Mouse (Mus musculus) embryo, embryonic 9.5 days (tissue): ENCODE results near the gene Gm34653.
"Not testable (repeated sequence)": the region's sequence is repeated elsewhere in the genome, so short reads cannot be mapped to it uniquely, and the experiment has no call there.

Experiments used
- DNase-seq: peaks from one replicate; pipeline ENCODE4 v3.0.0-alpha.2; 2017; ENCODE audit errors: extremely low spot score

Gm34653 gene

DNA sequence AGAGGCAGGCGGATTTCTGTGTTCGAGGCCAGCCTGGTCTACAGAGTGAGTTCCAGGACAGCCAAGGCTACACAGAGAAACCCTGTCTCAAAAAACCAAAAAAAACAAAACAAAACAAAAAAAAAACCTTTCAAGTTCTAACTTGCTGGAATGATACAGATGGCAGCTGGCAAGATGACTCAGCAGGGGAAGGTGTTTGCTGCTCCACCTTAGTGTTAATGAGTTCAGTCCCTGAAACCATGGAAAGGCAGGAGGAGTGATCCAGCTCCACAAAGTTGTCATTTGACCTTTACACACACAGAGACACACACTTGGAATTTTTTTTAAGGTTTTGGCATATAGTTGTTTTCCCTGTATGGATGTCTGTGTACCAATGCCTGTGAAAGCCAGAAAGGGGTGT lies 16.9 kb upstream of the Gm34653 start:
- DNase-seq = not testable (repeated sequence)

DNA sequence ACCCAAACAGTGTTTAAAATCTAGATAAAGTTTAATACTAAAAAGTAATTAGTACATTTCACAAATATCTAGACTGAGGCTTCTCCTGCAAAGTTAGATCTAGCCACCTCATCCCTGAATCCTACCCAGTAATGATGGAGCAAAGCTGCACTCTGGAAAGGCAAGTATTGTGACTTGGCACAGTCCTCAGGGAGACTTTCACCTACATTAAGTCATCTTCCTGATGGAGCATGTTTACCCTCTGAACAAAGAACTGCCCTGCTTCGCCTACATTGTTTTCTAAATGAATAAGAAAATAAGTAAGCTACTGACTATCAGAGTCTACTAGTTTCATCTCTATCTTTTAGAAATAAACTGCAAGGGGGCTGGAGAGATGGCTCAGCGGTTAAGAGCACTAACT lies 14.3 kb upstream of the Gm34653 start:
- no peak for DNase-seq

DNA sequence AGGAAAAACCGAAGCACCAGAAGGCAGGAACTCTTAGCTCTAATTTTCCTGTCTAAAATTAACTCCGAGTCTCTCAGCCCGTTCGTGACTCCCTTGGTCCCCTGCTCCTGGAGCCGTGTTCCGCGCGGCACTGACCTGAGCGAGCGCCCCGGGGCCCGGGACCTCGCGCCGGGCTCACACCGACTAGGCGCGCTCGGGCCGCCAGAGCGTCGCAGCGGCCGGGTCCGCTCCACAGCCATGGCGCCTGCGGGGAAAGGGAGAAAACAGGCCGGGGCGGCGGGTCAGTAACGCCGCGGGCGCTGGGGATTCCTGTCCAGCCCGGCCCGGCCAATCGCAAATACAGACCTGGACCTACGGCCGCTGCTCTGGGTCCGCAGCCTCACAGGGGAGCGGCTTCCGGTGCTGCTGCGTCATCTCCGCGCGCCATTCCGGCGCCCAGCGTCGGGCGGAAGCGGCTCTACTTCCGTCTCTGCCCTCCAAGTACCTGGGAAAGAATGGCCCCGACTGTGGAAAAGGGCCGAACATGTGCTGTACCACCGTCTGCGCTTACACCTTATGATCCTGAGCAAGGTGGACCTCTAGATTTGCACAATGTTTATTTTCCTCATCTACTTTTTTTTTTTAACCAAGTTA lies 6.9 kb upstream of the Gm34653 start, which contains the start of gene Fbxw2:
Gene Fbxw2 (minus strand): TSS at position 485 of the 633 bp plus-strand sequence.
- DNase-seq = peak; percentile 92

DNA sequence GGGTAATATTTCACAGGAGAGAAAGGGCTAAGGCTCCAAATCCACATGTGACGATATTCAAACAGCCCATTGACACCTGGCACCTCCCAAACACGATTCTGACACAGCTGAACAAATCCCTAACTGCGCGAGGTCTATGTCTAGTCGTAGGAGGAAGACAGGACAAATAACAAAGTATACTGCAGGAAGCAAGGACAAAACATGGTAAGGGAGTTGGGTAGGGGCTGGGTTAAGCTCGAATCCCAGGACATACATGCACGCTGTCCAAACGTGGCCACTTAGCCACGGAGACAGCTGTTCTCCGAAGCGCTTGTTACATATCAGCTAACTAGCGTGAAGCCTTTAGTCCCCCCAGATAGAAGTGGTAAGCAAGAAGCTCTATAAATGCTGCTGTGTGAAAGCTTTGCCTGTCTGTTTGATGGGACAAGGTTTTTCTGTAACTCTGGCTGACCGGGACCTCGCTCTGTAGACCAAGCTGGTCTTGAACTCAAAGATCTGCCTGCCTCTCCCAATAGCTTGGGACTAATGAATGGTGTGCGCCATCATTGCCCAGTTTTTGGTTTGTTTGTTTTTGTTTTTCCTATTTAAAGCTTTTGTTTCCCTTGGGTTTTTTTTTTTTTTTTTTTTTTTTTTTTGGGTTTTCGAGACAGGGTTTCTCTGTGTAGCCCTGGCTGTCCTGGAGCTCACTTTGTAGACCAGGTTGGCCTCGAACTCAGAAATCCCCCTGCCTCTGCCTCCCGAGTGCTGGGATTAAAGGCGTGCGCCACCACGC lies 6.2 kb upstream of the Gm34653 start:
- DNase-seq = no peak

DNA sequence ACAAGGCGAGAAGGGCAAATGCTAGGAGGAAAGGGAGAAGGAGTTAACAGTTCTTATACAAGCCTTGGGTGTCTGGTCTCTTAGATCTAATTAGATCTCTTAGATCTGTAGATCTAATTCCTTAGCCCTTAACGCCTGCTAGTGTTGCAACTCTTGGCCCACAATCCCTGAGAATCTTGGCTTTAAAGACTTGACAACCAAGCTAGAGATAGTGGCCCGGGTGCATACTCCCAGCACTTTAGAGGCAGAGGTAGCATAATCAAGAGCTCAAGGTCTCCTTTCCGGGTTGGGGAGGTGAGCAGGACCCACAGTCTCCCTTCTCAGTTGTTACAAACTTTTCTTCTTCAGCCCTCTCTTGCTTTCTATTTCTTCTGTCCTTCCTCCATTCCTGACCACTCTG lies 5.2 kb upstream of the Gm34653 start:
- DNase-seq = no peak

DNA sequence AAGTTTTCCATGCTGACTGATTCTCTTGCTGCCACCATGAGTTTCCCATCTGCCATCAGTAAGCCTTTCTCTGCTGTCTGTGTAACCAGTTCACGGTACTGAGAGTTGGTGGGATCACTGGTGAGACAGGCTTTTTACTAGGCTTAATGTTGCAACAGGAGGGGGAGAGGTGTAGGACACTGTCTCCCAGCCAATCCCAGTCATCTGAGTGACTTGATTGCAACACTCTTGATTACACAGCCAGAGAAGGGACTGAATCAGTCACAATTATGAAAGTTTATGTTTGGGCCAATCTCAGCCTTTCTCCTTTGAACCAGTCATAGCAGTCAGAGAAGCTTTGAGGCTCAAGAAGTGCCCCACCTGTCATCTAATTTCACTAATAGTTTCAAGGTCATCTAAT lies 4.8 kb upstream of the Gm34653 start:
- no peak for DNase-seq

DNA sequence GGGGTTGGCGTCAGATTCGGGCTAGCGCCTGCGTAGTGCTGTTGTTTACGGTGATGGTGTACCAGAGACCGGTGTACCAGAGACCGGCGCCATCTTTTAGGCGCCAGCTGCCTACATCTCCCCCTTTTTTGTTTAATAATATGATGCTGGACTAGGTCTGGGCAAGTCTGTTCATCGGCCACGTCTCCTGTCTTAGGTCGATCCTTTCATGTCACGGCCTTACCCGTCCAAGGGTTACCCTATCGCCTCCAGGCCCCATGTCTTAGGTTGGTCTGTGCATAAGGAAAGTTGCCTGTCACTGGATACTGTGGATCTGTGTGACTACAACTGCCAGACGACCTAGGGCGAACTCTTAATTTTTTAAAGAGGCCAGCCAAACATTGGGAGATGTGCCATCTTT lies 2.7 kb upstream of the Gm34653 start:
- DNase-seq = not testable (repeated sequence)

DNA sequence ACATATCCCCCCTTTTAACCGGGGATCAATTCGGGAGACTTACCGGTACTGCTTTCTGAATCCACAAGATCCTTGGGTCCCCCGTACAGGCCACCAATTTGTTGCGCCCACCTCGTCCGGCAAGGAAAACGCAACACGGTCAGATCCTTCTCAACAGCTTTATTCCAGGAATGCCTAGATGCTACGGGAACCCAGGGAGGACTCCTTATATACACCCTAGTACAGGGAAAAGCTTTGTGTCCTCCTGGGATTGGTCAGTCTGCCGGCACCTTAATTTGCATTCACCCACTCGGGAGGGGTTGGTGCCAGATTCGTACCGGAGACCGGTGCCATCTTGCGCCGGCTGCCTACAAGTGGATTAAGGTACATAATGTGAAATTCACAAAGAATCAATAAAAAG lies 817 bp downstream of the Gm34653 start:
- DNase-seq = no peak

DNA sequence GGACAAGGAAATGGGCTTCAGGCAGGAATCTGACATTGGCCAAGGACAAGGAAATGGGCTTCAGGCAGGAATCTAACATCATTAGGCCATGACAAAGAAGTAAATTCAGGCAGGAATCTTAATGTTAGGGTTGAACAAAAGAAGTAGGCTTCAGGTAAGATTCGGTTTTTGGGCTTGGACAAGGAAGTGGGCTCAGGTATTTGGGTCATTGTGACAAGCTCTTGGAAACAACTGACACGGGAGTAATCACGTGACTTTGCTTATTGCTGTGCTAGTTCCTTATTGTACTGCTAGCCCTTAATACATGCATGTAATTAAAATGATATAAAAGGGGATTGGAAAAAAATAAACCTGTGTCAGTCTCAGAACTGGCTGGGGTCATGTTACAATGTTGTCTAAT lies 2.9 kb downstream of the Gm34653 start:
- DNase-seq = no peak

DNA sequence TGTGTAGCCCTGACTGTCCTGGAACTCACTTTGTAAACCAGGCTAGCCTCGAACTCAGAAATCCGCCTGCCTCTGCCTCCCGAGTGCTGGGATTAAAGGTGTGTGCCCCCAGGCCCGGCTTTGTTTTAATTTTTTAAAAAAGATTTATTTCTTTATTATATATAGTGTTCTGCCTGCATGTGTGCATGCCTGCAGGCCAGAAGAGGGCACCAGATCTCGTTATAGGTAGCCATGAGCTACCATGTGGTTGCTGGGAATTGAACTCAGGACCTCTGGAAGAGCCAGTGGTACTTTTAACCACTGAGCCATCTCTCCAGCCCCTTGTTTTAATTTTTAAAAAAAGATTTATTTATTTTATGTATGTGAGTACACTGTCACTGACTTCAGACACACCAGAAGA lies 7.3 kb downstream of the Gm34653 start:
- DNase-seq = not testable (repeated sequence)

DNA sequence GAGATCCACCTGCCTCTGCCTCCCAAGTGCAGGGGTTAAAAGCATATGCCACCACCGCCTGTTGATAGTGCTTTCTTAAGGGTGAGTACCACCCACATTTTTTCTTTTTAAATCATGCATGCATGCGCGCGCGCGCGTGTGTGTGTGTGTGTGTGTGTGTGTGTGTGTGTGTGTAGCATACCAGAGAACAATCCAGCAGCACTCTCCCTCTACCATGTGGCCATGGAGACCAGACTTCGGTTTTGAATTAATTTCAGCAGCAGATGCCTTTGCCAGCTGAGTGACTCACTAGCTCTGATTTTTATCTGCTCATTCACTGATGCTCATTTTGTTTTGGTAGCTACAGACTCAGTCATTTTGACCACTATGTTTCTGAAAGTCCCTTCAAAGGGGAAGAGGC lies 8.9 kb downstream of the Gm34653 start:
- no peak for DNase-seq

DNA sequence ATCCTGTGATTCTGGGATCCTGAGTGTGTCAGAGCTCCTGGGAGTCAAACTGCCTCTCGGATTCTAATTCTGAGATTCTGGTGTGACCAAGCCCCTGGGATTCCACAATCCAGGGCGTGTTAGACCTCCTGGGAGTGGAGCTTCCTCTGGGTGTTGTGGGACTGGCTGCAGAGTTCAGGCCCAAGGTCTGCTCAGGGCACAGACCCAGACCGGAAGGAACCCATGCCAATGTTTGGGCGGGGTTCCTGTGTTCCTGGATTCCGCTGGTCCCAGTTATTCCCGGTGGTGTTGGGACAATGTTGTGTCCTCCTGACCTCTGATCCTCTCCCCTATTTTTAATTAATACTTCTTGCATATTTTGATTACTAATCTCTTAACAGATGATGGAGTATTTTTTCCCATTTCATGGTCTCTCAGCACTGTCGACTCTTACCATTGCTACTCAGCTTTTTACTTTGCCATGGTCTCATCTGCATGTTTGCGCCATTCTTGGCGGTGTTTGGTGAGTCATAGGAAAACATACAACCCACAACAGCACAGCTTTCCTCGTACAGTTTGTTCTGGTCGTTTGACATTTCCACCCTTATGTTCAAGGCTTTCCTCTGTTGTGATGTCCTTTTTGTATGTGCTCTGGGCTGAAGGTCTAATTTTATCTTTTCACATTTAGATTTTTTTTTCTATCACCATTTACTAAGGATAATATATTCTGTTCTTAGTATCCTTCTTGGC lies 10.6 kb downstream of the Gm34653 start:
- DNase-seq = no peak

DNA sequence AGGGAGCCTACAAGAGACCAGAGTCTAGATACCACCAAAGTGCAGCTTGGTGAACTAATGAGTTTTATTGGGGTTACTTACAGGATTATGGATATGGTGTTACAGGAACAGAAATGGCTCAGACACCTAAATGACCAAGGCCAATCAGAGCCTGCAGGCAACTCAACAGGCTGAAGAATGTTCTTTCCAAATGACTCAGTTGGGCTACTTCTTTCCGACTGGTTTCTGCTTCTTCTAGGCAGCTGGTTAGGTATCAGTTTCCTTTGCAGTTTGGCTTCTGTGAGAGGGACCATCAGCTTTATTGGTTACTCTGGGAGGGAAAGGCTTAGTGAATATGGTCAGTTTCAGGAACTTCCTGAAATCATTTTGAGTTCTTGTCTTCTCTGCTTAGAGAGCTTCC lies 14.9 kb downstream of the Gm34653 start:
- no peak for DNase-seq

DNA sequence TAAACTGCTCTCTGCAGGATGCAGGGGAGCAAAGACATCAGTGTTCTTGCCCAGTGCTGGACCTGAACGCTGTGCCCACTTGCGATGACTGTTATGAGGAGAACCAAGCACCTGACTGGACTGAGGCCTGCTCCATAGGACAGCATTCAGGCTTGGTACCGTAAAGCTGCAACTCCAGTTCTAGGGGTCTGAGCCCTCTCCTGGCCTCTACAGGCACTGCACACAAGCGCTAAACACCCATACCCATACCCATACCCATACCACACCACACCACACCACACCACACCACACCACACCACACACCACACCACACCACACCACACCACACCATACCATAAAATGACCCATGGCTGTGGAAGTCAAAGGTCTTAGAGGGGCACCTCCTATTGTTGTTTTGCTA lies 22.5 kb downstream of the Gm34653 start:
- no peak for DNase-seq

DNA sequence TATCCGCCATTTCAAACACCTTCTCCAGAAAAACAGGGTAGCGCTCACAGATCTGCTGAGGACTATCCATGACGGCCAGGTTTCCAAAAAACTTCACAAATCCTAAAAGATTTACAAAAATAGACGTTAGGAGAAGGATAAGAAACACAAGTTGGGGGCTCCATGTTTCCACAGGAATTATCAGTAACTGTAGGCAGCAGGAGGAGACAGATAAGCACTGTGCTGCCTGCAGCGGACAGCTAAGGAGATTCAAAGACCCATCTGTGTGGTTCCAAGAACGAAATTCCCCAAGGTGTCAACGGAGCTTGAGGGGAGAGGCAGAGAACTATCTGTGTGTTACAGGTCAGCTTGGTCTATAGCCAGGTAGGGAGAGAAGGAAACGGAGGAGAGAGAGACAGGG lies 24.9 kb downstream of the Gm34653 start:
- DNase-seq = no peak

DNA sequence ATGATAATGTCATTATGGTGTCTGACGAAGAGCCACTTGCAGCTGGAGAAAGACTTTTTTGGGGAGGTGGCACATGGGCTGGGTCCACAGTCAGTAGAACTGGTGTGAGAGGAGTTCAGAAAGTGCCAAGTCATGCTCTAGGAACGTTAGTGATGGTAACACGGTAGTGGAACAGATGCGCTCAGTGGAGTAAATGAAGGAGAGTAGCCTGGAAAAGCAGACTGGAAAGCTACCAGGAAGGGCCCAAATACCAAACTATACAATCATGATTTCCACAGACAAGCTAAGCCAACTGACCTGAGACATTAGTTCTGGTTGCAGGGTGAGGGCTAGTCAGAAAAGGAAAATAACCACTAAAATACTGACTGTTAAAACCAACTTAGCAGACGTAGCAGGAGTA lies 36.9 kb downstream of the Gm34653 start:
- peak; percentile 13 for DNase-seq

DNA sequence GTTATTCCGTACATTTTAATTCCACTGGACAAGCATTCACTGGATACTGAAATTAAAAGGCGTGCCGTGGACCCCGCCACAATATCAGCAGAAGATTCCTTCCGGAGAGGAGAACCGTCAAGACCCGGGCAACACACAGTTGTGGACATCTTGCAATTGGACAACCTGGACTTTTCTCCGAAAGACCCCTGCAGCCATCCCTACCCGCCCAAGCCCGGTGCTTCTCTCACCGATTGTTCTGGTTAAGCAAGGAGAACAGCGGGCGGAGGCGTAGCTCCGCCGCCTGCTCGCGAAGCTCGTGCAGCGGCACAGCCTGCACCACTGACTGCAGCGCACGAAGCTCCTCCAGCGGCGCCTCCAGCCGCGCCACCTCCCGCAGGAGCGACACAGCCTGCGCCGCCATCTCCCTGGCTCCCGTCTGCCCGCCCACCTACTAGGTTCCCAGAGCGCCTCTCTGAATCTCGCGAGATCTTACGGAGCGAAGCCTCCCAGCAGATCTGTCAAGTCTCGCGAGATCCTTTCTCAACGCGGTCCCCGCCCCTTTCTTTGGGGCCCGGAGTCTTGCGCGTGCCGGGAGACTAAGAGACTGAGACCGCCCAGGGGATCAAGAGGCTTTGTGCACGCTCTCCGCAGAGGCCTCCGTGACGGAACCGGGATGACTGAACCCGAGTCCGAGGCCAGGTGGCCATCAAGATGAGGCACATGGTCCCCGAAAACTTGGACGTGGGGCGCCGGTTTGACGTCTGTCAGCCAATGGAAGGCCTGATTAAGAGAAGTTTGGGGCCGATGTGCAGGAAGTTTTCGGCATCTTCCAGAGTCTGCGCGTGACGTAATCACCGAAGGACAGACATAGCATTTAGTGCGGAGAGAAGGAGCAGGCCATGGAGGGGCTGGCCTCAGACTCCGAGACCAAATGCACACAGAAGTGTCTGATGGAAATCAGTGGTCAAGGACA lies 38.0 kb downstream of the Gm34653 start:
- DNase-seq = peak; percentile 98

DNA sequence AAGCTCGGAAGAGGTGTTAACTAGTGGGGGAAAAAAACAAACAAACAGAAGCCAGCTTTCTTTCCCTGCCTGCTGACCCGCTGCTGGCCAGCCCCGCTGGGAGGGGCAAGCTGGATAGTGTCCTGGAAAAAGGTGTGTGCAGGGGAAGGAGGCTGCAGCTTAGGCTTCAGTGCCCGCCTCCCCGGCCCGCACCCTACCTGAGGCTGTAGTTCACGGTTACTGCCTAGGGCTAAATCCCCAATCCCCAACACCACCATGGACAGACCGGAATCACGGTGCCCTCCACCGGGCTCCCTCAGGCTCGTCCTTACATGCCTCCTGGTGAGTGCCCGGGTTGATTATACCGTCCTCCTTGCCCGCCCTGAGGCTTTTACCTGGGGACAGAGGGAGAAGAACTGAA lies 41.5 kb downstream of the Gm34653 start, which contains the start of gene Cutal:
Gene Cutal (plus strand): TSS at position 126 of the 400 bp plus-strand sequence.
- DNase-seq = peak; percentile 12

DNA sequence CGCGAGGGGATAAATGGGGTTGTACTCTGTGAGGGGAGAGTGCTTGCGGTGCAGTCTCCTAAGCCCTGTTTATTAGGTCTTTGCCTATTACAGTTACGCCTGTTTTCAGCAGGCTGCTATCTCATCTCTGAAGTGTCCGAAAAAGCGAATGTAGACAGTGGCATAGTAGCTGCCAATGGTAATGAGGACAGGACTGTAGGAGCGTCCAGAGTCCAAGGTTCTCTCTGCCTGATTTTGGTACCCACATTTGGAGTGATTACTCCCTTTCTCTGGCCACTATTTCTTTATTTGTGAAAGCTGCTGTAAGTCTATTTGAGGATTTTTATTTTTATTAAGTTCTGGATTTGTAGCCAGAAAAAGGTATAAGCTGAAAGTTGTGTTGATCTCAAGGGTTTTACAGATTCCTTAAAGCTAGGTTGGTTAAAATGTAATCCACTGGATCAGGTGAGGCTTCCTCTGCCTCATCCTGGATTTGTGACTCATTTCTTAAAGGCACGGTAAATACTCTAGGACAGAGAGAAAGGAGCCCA lies 42.1 kb downstream of the Gm34653 start, which contains the start of gene Psmd5:
Gene Psmd5 (minus strand): TSS at position 153 of the 530 bp plus-strand sequence.
- no peak for DNase-seq

DNA sequence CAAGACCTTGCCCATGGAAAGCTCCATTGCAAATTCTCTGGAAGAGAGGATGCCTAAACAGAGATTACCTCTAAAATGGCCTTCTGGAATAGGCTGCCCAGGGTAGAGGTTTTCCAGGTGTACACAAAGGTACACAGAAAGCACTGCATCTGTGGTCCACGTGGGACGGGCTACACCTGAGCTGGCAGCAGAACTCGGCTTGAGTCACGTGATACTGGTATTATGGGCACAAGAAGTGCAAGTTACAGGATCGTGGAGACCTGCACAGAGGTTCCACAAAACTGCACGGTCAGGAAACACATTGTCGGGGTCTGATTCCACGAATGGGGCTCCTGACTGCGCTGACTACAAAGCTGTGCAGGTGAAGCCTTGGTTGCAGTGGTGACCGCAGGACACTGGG lies 47.2 kb downstream of the Gm34653 start:
- DNase-seq = no peak

DNA sequence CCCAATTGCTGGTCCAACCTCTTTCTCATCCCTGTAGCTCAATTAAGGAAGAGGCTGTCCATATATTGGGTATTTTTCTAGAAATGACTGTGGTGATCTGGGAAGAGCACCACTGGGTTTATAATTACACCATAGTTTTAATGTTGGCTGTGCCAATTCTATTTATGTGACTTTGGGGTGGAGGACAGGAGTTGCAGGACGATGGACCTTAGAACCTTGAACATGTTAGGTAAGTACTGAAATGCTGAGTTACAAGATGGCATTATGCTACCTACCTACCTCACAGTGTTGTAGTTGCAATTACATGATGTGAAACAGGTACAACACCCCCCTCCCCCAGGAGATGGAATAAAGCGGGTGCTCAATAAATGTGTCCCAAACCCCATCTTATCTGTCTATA lies 50.0 kb downstream of the Gm34653 start:
- DNase-seq = no peak
